Mouse (Mus musculus): ENCODE results near the gene Scaper. TPM values are rescaled to one million over a fixed set of nuclear protein-coding genes. Genes with fewer than 3 reads are reported as not detected.

Gene Scaper
- polyA plus RNA-seq, 1 experiment = 4.0 TPM

DNA sequence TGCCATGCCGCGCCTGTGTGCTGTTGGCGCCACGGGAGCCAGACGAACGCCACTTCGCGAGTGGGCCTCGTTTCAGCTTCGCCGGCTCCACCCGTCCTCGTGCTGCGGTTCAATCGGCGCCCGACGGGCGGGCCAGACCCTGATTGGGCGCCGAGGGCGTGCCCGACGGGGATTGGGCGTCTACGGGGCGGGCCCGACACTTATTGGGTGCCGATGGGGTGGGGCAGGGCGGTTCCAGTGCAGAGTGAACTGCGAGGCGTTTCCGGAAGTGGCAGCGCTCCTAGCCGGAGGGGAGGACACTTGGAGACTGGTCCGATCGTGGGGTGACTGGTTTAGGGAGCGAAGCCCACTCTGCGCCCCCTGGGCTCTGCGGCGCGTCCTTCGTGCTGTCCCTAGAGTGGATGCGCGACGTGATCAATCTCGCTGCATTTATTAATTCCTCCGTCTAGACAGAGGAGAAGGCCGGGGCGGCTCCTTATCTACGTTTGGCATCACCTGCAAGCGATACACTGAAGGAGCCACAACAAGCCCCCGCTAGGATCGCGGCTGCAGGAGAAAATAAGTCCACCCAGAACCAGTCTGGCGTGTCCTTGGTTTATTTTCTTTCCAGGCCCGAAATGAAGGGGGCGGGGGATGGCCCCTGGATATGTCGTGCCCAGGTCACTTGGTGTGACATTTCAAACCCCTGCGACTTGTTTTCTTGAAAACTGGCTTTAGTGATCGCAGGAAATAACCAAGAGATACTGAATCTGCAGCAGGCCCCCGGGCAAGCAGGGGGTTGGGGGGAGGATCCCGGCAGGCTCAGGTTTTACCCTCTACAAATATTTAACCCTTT is 391.5 kb downstream of the Scaper start:
- Histone ChIP-seq H3K4me3 (ENCODE audit: extremely low read depth, insufficient read depth, insufficient read length) (no peak overlapping the region), H3K27ac (ENCODE audit: insufficient read depth, low read length) (no peak overlapping the region), H3K27me3 (ENCODE audit: control insufficient read depth, insufficient read depth, low read length) (peaks cover 53% of the 10 kb centered on the region), H3K36me3 (ENCODE audit: control insufficient read depth, insufficient read depth, low read length) (no peaks in the 10 kb centered on the region), H3K4me1 (ENCODE audit: control insufficient read depth, insufficient read depth, insufficient read length) (peaks cover 30% of the 10 kb centered on the region)
- no peak for TF ChIP-seq CTCF (IDR thresholded peaks at IDR 0.05; ENCODE audit: extremely low read depth, insufficient read depth, insufficient read length, insufficient replicate concordance)
- TF ChIP-seq POLR2A (IDR thresholded peaks at IDR 0.05; ENCODE audit: low read depth, low read length) = no peak
- peak in 1 of 2 experiments; percentile 15 for DNase-seq (ENCODE audit: low read depth in 1 of 2, low spot score in 2 of 2)
- WGBS = 11% methylated on average over 63 of the region's 63 CpGs

DNA sequence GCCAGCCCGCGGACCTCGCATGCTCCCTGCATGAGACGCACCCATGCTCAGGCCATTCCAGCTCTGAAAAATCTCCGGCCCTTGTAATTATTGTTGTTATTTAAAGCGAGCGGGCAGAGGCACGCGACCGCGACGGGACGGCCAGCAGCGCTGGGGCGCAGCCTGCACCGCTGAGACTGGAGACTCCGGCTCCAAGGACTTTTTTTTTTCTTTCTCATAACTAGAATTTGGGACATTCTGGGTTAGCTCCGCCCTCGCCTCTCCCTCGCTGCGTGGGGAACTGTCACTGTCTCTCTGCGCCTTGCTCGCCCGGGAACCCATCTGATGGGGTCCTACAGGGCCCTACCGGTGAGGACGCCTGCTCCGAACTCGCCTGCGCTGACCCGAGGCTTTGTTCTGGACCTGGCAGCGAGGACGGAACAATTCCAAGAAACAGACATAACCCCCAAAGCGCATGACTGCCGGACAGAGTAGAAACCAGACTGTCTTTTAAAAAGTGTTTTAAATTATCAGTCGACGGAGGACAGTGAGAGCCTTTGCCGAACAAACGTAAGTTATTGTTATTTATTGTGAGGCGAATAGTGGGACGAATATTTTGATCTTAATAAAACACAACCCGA is 392.3 kb downstream of the Scaper start:
- WGBS = 16% methylated on average over 41 of the region's 41 CpGs
- no peak overlapping the region for H3K27ac ChIP-seq (ENCODE audit: insufficient read depth, low read length)
- H3K36me3 ChIP-seq (ENCODE audit: control insufficient read depth, insufficient read depth, low read length) = no peaks in the 10 kb centered on the region
- H3K4me1 ChIP-seq (ENCODE audit: control insufficient read depth, insufficient read depth, insufficient read length) = peaks cover 33% of the 10 kb centered on the region
- TF ChIP-seq CTCF (IDR thresholded peaks at IDR 0.05; ENCODE audit: extremely low read depth, insufficient read depth, insufficient read length, insufficient replicate concordance) (no peak), POLR2A (IDR thresholded peaks at IDR 0.05; ENCODE audit: low read depth, low read length) (no peak)
- peaks cover 57% of the 10 kb centered on the region for H3K27me3 ChIP-seq (ENCODE audit: control insufficient read depth, insufficient read depth, low read length)
- no peak for DNase-seq (ENCODE audit: low read depth in 1 of 2, low spot score in 2 of 2)
- H3K4me3 ChIP-seq (ENCODE audit: extremely low read depth, insufficient read depth, insufficient read length) = no peak overlapping the region

GRCm38 (mm10) chr9:55544861-55545555 is 392.9 kb downstream of the Scaper start:
- Histone ChIP-seq H3K27ac (ENCODE audit: insufficient read depth, low read length) (no peak overlapping the region), H3K36me3 (ENCODE audit: control insufficient read depth, insufficient read depth, low read length) (no peaks in the 10 kb centered on the region), H3K4me1 (ENCODE audit: control insufficient read depth, insufficient read depth, insufficient read length) (peaks cover 33% of the 10 kb centered on the region), H3K4me3 (ENCODE audit: extremely low read depth, insufficient read depth, insufficient read length) (no peak overlapping the region), H3K27me3 (ENCODE audit: control insufficient read depth, insufficient read depth, low read length) (peaks cover 60% of the 10 kb centered on the region)
- WGBS = 7% methylated on average over 30 of the region's 30 CpGs
- no peak for TF ChIP-seq POLR2A (IDR thresholded peaks at IDR 0.05; ENCODE audit: low read depth, low read length)
- TF ChIP-seq CTCF (IDR thresholded peaks at IDR 0.05; ENCODE audit: extremely low read depth, insufficient read depth, insufficient read length, insufficient replicate concordance) = no peak
- DNase-seq (ENCODE audit: low read depth in 1 of 2, low spot score in 2 of 2) = no peak

GRCm38 (mm10) chr9:55543703-55544401 is 394.1 kb downstream of the Scaper start:
- no peaks in the 10 kb centered on the region for H3K36me3 ChIP-seq (ENCODE audit: control insufficient read depth, insufficient read depth, low read length)
- H3K4me1 ChIP-seq (ENCODE audit: control insufficient read depth, insufficient read depth, insufficient read length) = peaks cover 33% of the 10 kb centered on the region
- H3K27ac ChIP-seq (ENCODE audit: insufficient read depth, low read length) = no peak overlapping the region
- 4% methylated on average over 46 of the region's 46 CpGs for WGBS
- TF ChIP-seq CTCF (IDR thresholded peaks at IDR 0.05; ENCODE audit: extremely low read depth, insufficient read depth, insufficient read length, insufficient replicate concordance) (no peak), POLR2A (IDR thresholded peaks at IDR 0.05; ENCODE audit: low read depth, low read length) (no peak)
- no peak for DNase-seq (ENCODE audit: low read depth in 1 of 2, low spot score in 2 of 2)
- peak overlapping the region; percentile 0; the same call in 1 of the 2 replicates for H3K4me3 ChIP-seq (ENCODE audit: extremely low read depth, insufficient read depth, insufficient read length)
- peaks cover 64% of the 10 kb centered on the region for H3K27me3 ChIP-seq (ENCODE audit: control insufficient read depth, insufficient read depth, low read length)

- H3K4me3 ChIP-seq (ENCODE audit: extremely low read depth, insufficient read depth, insufficient read length) = no peak overlapping the region
- no peak overlapping the region for H3K27ac ChIP-seq (ENCODE audit: insufficient read depth, low read length)
- H3K27me3 ChIP-seq (ENCODE audit: control insufficient read depth, insufficient read depth, low read length) = peaks cover 67% of the 10 kb centered on the region
- H3K4me1 ChIP-seq (ENCODE audit: control insufficient read depth, insufficient read depth, insufficient read length) = peaks cover 33% of the 10 kb centered on the region
- DNase-seq (ENCODE audit: low read depth in 1 of 2, low spot score in 2 of 2) = no peak
- no peaks in the 10 kb centered on the region for H3K36me3 ChIP-seq (ENCODE audit: control insufficient read depth, insufficient read depth, low read length)
- 21% methylated on average over 8 of the region's 8 CpGs for WGBS
- no peak for TF ChIP-seq POLR2A (IDR thresholded peaks at IDR 0.05; ENCODE audit: low read depth, low read length)
- no peak for TF ChIP-seq CTCF (IDR thresholded peaks at IDR 0.05; ENCODE audit: extremely low read depth, insufficient read depth, insufficient read length, insufficient replicate concordance)
Measured at GRCm38 (mm10) chr9:55543336-55543702, 394.6 kb downstream of the Scaper start.

Data from spleen, adult 2 months (tissue).